Mouse (Mus musculus) neutrophil, adult 65 days (primary cell): ENCODE results near the gene Klf17. TPM values are rescaled to one million over a fixed set of nuclear protein-coding genes. Genes with fewer than 3 reads are reported as not detected.

ENCODE experiments used
- total RNA-seq: library from RNA; stranded (reverse); gene quantifications from 2 replicates; pipeline ENCODE4 v1.2.4, GENCODE M21; 2023

Klf17 gene
- not detected in 2 replicates for total RNA-seq

DNA sequence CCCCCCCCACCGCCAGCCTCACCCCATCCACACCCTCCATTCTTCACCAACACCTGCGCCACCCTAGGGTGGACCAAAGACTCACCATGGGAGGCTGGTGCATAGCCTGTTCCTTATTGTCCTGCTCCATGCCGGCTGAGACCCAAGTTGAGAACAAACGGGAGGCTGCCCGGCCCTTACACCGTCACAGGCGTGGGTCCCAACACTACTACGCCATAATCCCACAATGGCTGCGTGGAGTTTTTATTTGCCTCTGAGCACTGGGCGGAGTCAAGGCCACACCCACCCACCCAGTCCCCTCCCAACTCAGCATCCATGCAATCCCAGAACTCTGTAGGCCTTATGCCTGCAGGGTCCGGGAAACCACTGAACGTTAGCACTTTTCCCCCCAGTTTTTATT lies at the start of gene Klf17:
TSS of gene Klf17 (minus strand) at position 233 of the 400 bp plus-strand sequence.

DNA sequence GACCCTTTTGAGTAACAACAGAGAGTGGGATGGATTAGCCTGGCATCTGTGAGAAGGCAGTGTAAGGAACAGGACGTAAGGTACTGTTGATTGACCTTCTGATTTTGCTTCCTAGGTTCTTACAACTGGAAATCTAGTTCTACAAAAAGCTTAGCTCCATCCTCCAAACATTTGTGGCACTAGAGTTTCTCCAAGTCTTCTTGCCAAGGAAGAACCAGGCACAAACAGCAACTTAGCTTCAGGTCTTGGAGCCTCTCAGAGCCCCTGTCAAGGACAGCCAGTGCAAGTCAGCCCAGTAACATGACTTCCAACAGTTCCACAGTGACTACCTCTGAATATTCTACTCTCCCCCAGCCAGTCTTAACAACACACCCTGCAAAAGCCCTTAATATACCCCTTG lies 41.3 kb downstream of the Klf17 start, which contains the start of gene Gm12845:
TSS of gene Gm12845 (plus strand) at position 301 of the 400 bp plus-strand sequence.

Other genes with a start within 250 kb of the Klf17 start
- 13.0 and 20.7 TPM in 2 replicates for gene Eri3, start 215.3 kb downstream of the Klf17 start, total RNA-seq
- gene Dmap1, start 83.4 kb downstream of the Klf17 start, total RNA-seq = 14.9 and 15.7 TPM in 2 replicates
- not detected in 2 replicates for gene Gm12845, start 41.2 kb downstream of the Klf17 start, total RNA-seq
- gene Slc6a9, start 68.9 kb upstream of the Klf17 start, total RNA-seq = 1.1 and 1.2 TPM in 2 replicates
- not detected in 2 replicates for gene Ccdc24, start 106.9 kb upstream of the Klf17 start, total RNA-seq
- gene B4galt2, start 117.8 kb upstream of the Klf17 start, total RNA-seq = 0.18 and 0.38 TPM in 2 replicates
- gene Atp6v0b, start 121.7 kb upstream of the Klf17 start, total RNA-seq = 385 and 476 TPM in 2 replicates
- gene Dph2, start 126.4 kb upstream of the Klf17 start, total RNA-seq = 1.4 and 2.5 TPM in 2 replicates
- 21.3 and 32.9 TPM in 2 replicates for gene Ipo13, start 149.4 kb upstream of the Klf17 start, total RNA-seq
- not detected in 2 replicates for gene Artn, start 164.1 kb upstream of the Klf17 start, total RNA-seq